Mouse (Mus musculus) liver, embryonic 11.5 days (tissue): ENCODE measurements at regions not wholly inside any gene's neighbourhood (a gene's known extent, or its start where the extent isn't known, plus 50 kb on each side); places are given as distances from the start of the nearest gene placed in this dataset.

Experiments
- ATAC-seq: fragments of 200-750 bp; cut with Nextera tagmentation; replicated peaks from 2 replicates; pipeline ENCODE4 v1.8.0; 2017; ENCODE audit warnings: moderate number of reproducible peaks, mild to moderate bottlenecking, moderate TSS enrichment, moderate library complexity; ENCODE audit not compliant: low FRiP score
- DNase-seq: peaks from one replicate; pipeline ENCODE4 v3.0.0-alpha.2; 2017; ENCODE audit warnings: low spot score
- H3K27ac ChIP-seq: fragments of 300-500 bp; sonication (generic); 2 replicates; pipeline ENCODE4 v1.5.1; 2014; ENCODE audit warnings: mild to moderate bottlenecking, low read depth, low read length, control low read depth
- H3K27me3 ChIP-seq: fragments of 300-500 bp; sonication (generic); replicated peaks from 2 replicates; pipeline ENCODE4 v1.6.1; 2014; ENCODE audit warnings: low read length, mixed read lengths; ENCODE audit not compliant: control insufficient read depth, insufficient read depth
- H3K36me3 ChIP-seq: fragments of 300-500 bp; sonication (generic); 2 replicates; pipeline ENCODE4 v1.6.1; 2014; ENCODE audit warnings: mild to moderate bottlenecking, low read length, moderate library complexity, mixed read lengths; ENCODE audit not compliant: control insufficient read depth, insufficient read depth
- H3K4me1 ChIP-seq: fragments of 300-500 bp; sonication (generic); replicated peaks from 2 replicates; pipeline ENCODE4 v1.6.1; 2014; ENCODE audit warnings: low read length, mixed read lengths; ENCODE audit not compliant: control insufficient read depth, insufficient read depth
- H3K4me2 ChIP-seq: fragments of 300-500 bp; sonication (generic); 2 replicates; pipeline ENCODE4 v1.6.1; 2014; ENCODE audit warnings: mild to moderate bottlenecking, control low read depth, moderate library complexity
- H3K4me3 ChIP-seq: fragments of 300-500 bp; sonication (generic); 2 replicates; pipeline ENCODE4 v1.5.1; 2014; ENCODE audit warnings: low read depth, low read length, control low read depth
- H3K9ac ChIP-seq: fragments of 300-500 bp; sonication (generic); 2 replicates; pipeline ENCODE4 v1.6.1; 2014; ENCODE audit warnings: low read depth, low read length, control low read depth
- H3K9me3 ChIP-seq: fragments of 300-500 bp; sonication (generic); 2 replicates; pipeline ENCODE4 v1.6.1; 2016; ENCODE audit warnings: low read length, inconsistent platforms, mixed read lengths; ENCODE audit not compliant: control insufficient read depth
- WGBS: fragments of 180-500 bp; shearing (Covaris S2); extraction: QIAGEN DNeasy Blood & Tissue Kit; methylation state at CpG from one replicate; pipeline ENCODE4 v1.1.7; 2014; 5-methylcytosine and 5-hydroxymethylcytosine counted together

DNA sequence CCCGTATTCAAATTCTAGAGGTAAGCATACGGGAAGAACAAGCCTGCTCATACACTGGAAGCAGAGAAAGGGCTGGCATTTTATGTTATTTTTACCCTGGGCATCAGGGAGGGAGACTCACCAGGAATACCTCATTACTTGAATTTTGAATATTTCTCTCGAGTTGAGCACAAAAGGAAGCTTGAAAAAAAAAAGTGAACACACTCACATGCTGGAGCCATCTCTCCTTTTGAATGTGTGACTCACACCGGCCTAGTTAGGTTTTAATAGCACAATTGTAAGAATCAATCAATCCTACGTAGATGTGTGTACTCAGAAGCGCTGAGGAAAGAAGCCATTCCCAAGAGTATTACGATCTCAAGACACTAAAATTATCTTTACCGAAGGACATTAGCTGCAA, 172.2 kb upstream of the Grik3 start:
- Histone ChIP-seq H3K4me2 (no peak overlapping the region), H3K4me1 (no peaks in the 10 kb centered on the region), H3K36me3 (no peaks in the 10 kb centered on the region), H3K9me3 (no peaks in the 10 kb centered on the region), H3K27me3 (no peaks in the 10 kb centered on the region; the same call in 1 of the 2 replicates), H3K9ac (no peak overlapping the region), H3K4me3 (no peak overlapping the region), H3K27ac (no peak overlapping the region)
- no peak for DNase-seq
- WGBS = 39% methylated on average over 8 of the region's 8 CpGs
- ATAC-seq = no peak

GRCm38 (mm10) chr4:125316876-125317275, 173.6 kb upstream of the Grik3 start:
- no peak for DNase-seq
- Histone ChIP-seq H3K36me3 (no peaks in the 10 kb centered on the region), H3K4me2 (no peak overlapping the region), H3K27me3 (no peaks in the 10 kb centered on the region; the same call in 1 of the 2 replicates), H3K9ac (no peak overlapping the region), H3K4me1 (no peaks in the 10 kb centered on the region), H3K4me3 (no peak overlapping the region), H3K27ac (no peak overlapping the region), H3K9me3 (no peaks in the 10 kb centered on the region)
- WGBS = 61% methylated on average over 3 of the region's 3 CpGs
- ATAC-seq = no peak

- Histone ChIP-seq H3K4me3 (no peak overlapping the region), H3K9me3 (no peaks in the 10 kb centered on the region), H3K4me1 (no peaks in the 10 kb centered on the region), H3K36me3 (no peaks in the 10 kb centered on the region), H3K27ac (no peak overlapping the region), H3K27me3 (no peaks in the 10 kb centered on the region; the same call in 1 of the 2 replicates), H3K9ac (no peak overlapping the region), H3K4me2 (no peak overlapping the region)
- DNase-seq (no peak), ATAC-seq (no peak)
- 25% methylated on average over 6 of the region's 6 CpGs for WGBS
Observed at GRCm38 (mm10) chr4:125315818-125316217, 174.7 kb upstream of the Grik3 start.

DNA sequence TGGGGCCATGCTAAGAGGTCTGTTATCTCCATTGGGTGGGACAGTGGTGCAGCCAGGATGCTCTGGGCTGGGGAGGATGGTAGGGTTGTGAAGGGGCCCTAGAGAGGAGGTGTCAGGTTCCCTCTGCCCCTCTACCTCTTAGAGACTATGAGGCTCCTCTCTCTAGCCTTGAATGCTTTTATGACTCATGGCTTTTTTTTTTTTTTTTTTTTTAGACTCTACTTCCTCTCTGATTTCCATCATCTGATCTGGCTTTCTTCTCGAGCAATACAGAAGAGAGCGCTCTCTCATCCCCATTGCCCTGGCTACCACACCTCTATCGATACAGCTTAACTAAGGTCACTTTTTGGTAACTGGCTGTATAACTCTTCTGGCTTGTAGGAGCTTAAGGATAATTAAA, 176.6 kb upstream of the Grik3 start:
- H3K4me3 ChIP-seq = no peak overlapping the region
- H3K27me3 ChIP-seq = no peaks in the 10 kb centered on the region; the same call in 1 of the 2 replicates
- H3K9me3 ChIP-seq = no peaks in the 10 kb centered on the region
- no peak overlapping the region for H3K27ac ChIP-seq
- no peak for DNase-seq
- no peak overlapping the region for H3K4me2 ChIP-seq
- WGBS = 75% methylated on average over 3 of the region's 3 CpGs
- no peak for ATAC-seq
- no peaks in the 10 kb centered on the region for H3K4me1 ChIP-seq
- no peak overlapping the region for H3K9ac ChIP-seq
- no peaks in the 10 kb centered on the region for H3K36me3 ChIP-seq

- H3K9ac ChIP-seq = no peak overlapping the region
- WGBS = 7% methylated on average over 11 of the region's 11 CpGs
- ATAC-seq (no peak), DNase-seq (no peak)
- no peak overlapping the region for H3K4me3 ChIP-seq
- H3K27me3 ChIP-seq = no peaks in the 10 kb centered on the region; the same call in 1 of the 2 replicates
- H3K36me3 ChIP-seq = no peaks in the 10 kb centered on the region
- H3K4me2 ChIP-seq = no peak overlapping the region
- H3K9me3 ChIP-seq = no peaks in the 10 kb centered on the region
- H3K27ac ChIP-seq = no peak overlapping the region
- no peaks in the 10 kb centered on the region for H3K4me1 ChIP-seq
Observed at GRCm38 (mm10) chr4:125313252-125313651, 177.2 kb upstream of the Grik3 start.

DNA sequence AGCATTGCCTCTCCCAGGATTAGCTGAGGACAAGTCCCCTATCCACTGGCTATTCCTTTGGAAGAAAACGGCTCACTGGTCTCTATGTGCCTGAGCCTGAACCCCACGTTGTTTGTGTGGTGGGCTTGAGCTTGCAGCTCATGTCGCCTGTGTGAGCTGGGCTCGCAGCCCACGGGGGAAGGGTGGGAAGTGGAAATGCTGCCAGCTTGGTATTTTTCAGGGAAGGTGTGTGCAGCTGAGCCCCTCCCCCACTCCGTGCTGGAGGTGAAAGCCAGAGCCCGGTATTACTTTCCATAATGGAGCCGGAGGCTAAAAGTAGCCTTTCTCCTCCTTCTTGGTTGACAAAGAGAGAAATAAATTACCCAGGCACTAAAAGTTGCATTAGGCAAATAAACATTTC, 180.5 kb upstream of the Zc3h12a start:
- no peaks in the 10 kb centered on the region for H3K9me3 ChIP-seq
- no peaks in the 10 kb centered on the region for H3K4me1 ChIP-seq
- 44% methylated on average over 8 of the region's 8 CpGs for WGBS
- no peak overlapping the region for H3K4me2 ChIP-seq
- H3K27ac ChIP-seq = no peak overlapping the region
- H3K36me3 ChIP-seq = no peaks in the 10 kb centered on the region
- no peak overlapping the region for H3K9ac ChIP-seq
- ATAC-seq (no peak), DNase-seq (no peak)
- H3K27me3 ChIP-seq = no peaks in the 10 kb centered on the region; the same call in 1 of the 2 replicates
- H3K4me3 ChIP-seq = no peak overlapping the region

- WGBS = 71% methylated on average over 6 of the region's 6 CpGs
Observed at GRCm38 (mm10) chr4:125305766-125306165, 178.1 kb upstream of the Zc3h12a start.

GRCm38 (mm10) chr4:125302660-125303059, 175.0 kb upstream of the Zc3h12a start:
- no peaks in the 10 kb centered on the region for H3K36me3 ChIP-seq
- no peaks in the 10 kb centered on the region for H3K9me3 ChIP-seq
- H3K4me2 ChIP-seq = no peak overlapping the region
- no peak overlapping the region for H3K4me3 ChIP-seq
- no peaks in the 10 kb centered on the region for H3K27me3 ChIP-seq
- 55% methylated on average over 7 of the region's 7 CpGs for WGBS
- DNase-seq = no peak
- no peak overlapping the region for H3K9ac ChIP-seq
- H3K4me1 ChIP-seq = no peaks in the 10 kb centered on the region
- no peak for ATAC-seq
- H3K27ac ChIP-seq = no peak overlapping the region

More at GRCm38 (mm10) chr4:125305766-125306165, 178.1 kb upstream of the Zc3h12a start:
- Histone ChIP-seq H3K4me3 (no peak overlapping the region), H3K9me3 (no peaks in the 10 kb centered on the region), H3K27ac (no peak overlapping the region), H3K36me3 (no peaks in the 10 kb centered on the region), H3K4me1 (no peaks in the 10 kb centered on the region), H3K9ac (no peak overlapping the region), H3K4me2 (no peak overlapping the region), H3K27me3 (no peaks in the 10 kb centered on the region)
- no peak for ATAC-seq
- no peak for DNase-seq

DNA sequence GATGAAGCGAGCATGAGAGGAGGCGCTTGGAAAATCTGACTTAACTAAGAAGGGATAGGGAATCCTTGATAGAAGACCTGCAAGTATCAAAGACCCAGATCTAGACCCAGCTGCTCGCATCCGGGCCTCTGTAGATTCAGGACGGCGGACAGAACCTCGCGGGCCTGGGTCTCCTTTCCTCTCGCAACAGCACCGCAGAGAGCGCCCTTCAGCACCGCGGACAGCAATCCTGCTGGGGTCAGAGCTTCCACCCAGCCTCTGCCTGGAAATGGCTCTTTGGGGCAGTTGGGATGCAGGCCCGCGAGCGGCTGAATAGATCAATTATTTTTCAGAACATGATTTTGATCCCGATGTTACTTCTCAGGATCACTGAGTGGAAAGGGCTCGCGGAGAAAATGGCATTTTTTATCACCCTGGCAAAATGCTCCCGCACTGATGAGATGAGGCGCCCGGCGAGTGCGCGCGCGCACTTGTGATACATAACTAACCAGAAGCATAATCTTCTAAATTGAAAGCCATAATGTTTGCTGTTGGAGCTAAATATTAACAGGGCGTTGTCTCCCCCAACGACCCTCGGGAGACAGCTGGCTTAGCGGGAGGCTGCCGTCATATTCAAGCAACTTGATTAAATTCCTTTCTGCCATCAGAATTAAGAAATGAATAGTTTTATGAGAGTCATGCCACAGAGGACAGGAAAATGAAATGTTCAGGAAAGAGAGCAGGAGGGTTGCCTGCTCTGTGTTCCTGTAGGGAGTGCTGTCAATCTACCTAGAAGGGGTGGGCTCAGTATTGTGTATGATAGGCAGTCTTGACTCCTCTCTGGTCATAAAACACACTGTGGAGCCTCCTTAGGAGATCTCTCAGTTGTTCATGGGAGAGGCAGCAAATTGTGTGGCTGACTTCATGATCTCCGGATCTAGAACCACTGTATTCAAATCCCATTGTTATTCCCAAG, 173.1 kb upstream of the Zc3h12a start:
- 22% methylated on average over 33 of the region's 33 CpGs for WGBS
- no peak overlapping the region for H3K9ac ChIP-seq
- ATAC-seq (no peak), DNase-seq (peak; percentile 77)
- no peaks in the 10 kb centered on the region for H3K9me3 ChIP-seq
- H3K27me3 ChIP-seq = no peaks in the 10 kb centered on the region
- H3K4me2 ChIP-seq = no peak overlapping the region
- no peak overlapping the region for H3K27ac ChIP-seq
- no peak overlapping the region for H3K4me3 ChIP-seq
- H3K36me3 ChIP-seq = no peaks in the 10 kb centered on the region
- H3K4me1 ChIP-seq = no peaks in the 10 kb centered on the region
